Mouse (Mus musculus): ENCODE results near the gene Tmem53.
"Not testable (repeated sequence)": the region's sequence is repeated elsewhere in the genome, so short reads cannot be mapped to it uniquely, and the experiment has no call there.

The Tmem53 gene

GRCm38 (mm10) chr4:117250982-117251381 lies 769 bp upstream of the Tmem53 start:
- in situ Hi-C loops (cut with MboI; ENCODE audit: low sequenced_read_pairs), result no loop called here

- in situ Hi-C loops (cut with MboI; ENCODE audit: low sequenced_read_pairs), result no loop called here
Observed at GRCm38 (mm10) chr4:117252351-117252750, 600 bp downstream of the Tmem53 start.

- in situ Hi-C loops (cut with MboI; ENCODE audit: low sequenced_read_pairs), result no loop called here
Observed at GRCm38 (mm10) chr4:117252755-117253154, 1.0 kb downstream of the Tmem53 start.

GRCm38 (mm10) chr4:117253218-117254016 lies 1.7 kb downstream of the Tmem53 start:
- in situ Hi-C loops (cut with MboI; ENCODE audit: low sequenced_read_pairs), result no loop called here

- in situ Hi-C loops (cut with MboI; ENCODE audit: low sequenced_read_pairs), result no loop called here
Observed at GRCm38 (mm10) chr4:117254017-117254627, 2.4 kb downstream of the Tmem53 start.

- in situ Hi-C loops (cut with MboI; ENCODE audit: low sequenced_read_pairs), result no loop called here
Observed at GRCm38 (mm10) chr4:117254672-117255071, 2.9 kb downstream of the Tmem53 start.

- in situ Hi-C loops (cut with MboI; ENCODE audit: low sequenced_read_pairs), result not testable (repeated sequence)
Observed at GRCm38 (mm10) chr4:117259909-117260308, 8.2 kb downstream of the Tmem53 start.

GRCm38 (mm10) chr4:117261222-117261621 lies 9.5 kb downstream of the Tmem53 start:
- in situ Hi-C loops (cut with MboI; ENCODE audit: low sequenced_read_pairs), result no loop called here

GRCm38 (mm10) chr4:117262101-117262913 lies 10.6 kb downstream of the Tmem53 start:
- in situ Hi-C loops (cut with MboI; ENCODE audit: low sequenced_read_pairs), result no loop called here

- in situ Hi-C loops (cut with MboI; ENCODE audit: low sequenced_read_pairs), result no loop called here
Observed at GRCm38 (mm10) chr4:117262987-117263386, 11.2 kb downstream of the Tmem53 start.

GRCm38 (mm10) chr4:117267284-117267683 lies 15.5 kb downstream of the Tmem53 start:
- in situ Hi-C loops (cut with MboI; ENCODE audit: low sequenced_read_pairs), result no loop called here

- in situ Hi-C loops (cut with MboI; ENCODE audit: low sequenced_read_pairs), result no loop called here
Observed at GRCm38 (mm10) chr4:117267831-117268437, 16.2 kb downstream of the Tmem53 start.

GRCm38 (mm10) chr4:117270278-117270677 lies 18.5 kb downstream of the Tmem53 start:
- in situ Hi-C loops (cut with MboI; ENCODE audit: low sequenced_read_pairs), result no loop called here

- in situ Hi-C loops (cut with MboI; ENCODE audit: low sequenced_read_pairs), result no loop called here
Observed at GRCm38 (mm10) chr4:117272459-117272858, 20.7 kb downstream of the Tmem53 start.

- in situ Hi-C loops (cut with MboI; ENCODE audit: low sequenced_read_pairs), result no loop called here
Observed at GRCm38 (mm10) chr4:117274720-117275119, 23.0 kb downstream of the Tmem53 start.

GRCm38 (mm10) chr4:117276281-117276711 lies 24.5 kb downstream of the Tmem53 start:
- in situ Hi-C loops (cut with MboI; ENCODE audit: low sequenced_read_pairs), result no loop called here

GRCm38 (mm10) chr4:117277021-117277420 lies 25.3 kb downstream of the Tmem53 start:
- in situ Hi-C loops (cut with MboI; ENCODE audit: low sequenced_read_pairs), result no loop called here

- in situ Hi-C loops (cut with MboI; ENCODE audit: low sequenced_read_pairs), result no loop called here
Observed at GRCm38 (mm10) chr4:117277687-117278086, 25.9 kb downstream of the Tmem53 start.

GRCm38 (mm10) chr4:117278381-117279252 lies 26.9 kb downstream of the Tmem53 start:
- in situ Hi-C loops (cut with MboI; ENCODE audit: low sequenced_read_pairs), result no loop called here

- in situ Hi-C loops (cut with MboI; ENCODE audit: low sequenced_read_pairs), result no loop called here
Observed at GRCm38 (mm10) chr4:117279253-117279642, 27.5 kb downstream of the Tmem53 start.
